ENCODE assay signal across 15 mouse cellular contexts in genomic region chr17:45020155-45020930, GRCm38 (mm10).
DNase-seq lines count a peak whose midpoint lies in the region; ATAC-seq and TF ChIP-seq lines count a peak whose summit lies in the region.
"Had no signal": no experiment of that assay in that cellular context is flagged by ENCODE, and none has a peak within 500 bp of the region (broad histone marks: within the 10 kb centered on the region; RNA-seq: fewer than 3 reads in every experiment).

No protein-coding gene starts in this region.

- peak; percentile 27 for DNase-seq in kidney, postnatal 10 days
- DNase-seq in kidney, adult 11 months = no peak
- peak; percentile 17 for DNase-seq in ES-E14 (ENCODE audit: low read depth, low spot score)
- DNase-seq in adrenal gland, postnatal 14 days = peak; percentile 72
- DNase-seq in thymus, postnatal 0 days (ENCODE audit: low spot score) = no peak
- DNase-seq in forebrain, embryonic 10.5 days (ENCODE audit: extremely low spot score, low spot score) = no peak
- DNase-seq: cerebellum, adult 9-11 months; thymus, adult 18-20 months had no signal

- H3K27me3 ChIP-seq in intestine, embryonic 16.5 days (replicated peaks; ENCODE audit: control insufficient read depth, insufficient read depth, low read length) = no peaks in the 10 kb centered on the region
- no peaks in the 10 kb centered on the region for H3K27me3 ChIP-seq in forebrain, embryonic 10.5 days (ENCODE audit: poor library complexity, severe bottlenecking)
- H3K27me3 ChIP-seq: limb, embryonic 12.5 days had no signal

- H3K9me3 ChIP-seq in ES-E14 (ENCODE audit: control insufficient read depth, insufficient read depth, low read depth, low read length) = no peaks in the 10 kb centered on the region
- H3K9me3 ChIP-seq in intestine, embryonic 16.5 days (ENCODE audit: control insufficient read depth, low read length) = no peaks in the 10 kb centered on the region
- no peaks in the 10 kb centered on the region for H3K9me3 ChIP-seq in forebrain, embryonic 10.5 days
- H3K9me3 ChIP-seq: G1E; limb, embryonic 12.5 days; midbrain, embryonic 10.5 days had no signal

- ATAC-seq in intestine, embryonic 16.5 days = peak; percentile 60
- ATAC-seq in cerebellum, adult (ENCODE audit: insufficient number of reproducible peaks, low FRiP score, low TSS enrichment) = no peak
- ATAC-seq: forebrain, embryonic 16.5 days had no signal

- H3K4me3 ChIP-seq in ES-E14 (ENCODE audit: insufficient read depth in 1 of 2, low read depth in 1 of 2, low read length in 2 of 2, poor library complexity in 1 of 2, severe bottlenecking in 1 of 2) = no peak overlapping the region
- no peak overlapping the region for H3K4me3 ChIP-seq in intestine, embryonic 16.5 days (ENCODE audit: low read length)
- no peak overlapping the region for H3K4me3 ChIP-seq in forebrain, embryonic 10.5 days
- H3K4me3 ChIP-seq: limb, embryonic 12.5 days; midbrain, embryonic 10.5 days had no signal

- no peaks in the 10 kb centered on the region for H3K36me3 ChIP-seq in ES-E14 (ENCODE audit: control insufficient read depth, insufficient read depth, low read length, poor library complexity, severe bottlenecking)
- H3K36me3 ChIP-seq in intestine, embryonic 16.5 days (ENCODE audit: control insufficient read depth, insufficient read depth, low read length) = no peaks in the 10 kb centered on the region
- H3K36me3 ChIP-seq in forebrain, embryonic 10.5 days (replicated peaks) = no peaks in the 10 kb centered on the region
- H3K36me3 ChIP-seq: G1E; limb, embryonic 12.5 days; midbrain, embryonic 10.5 days had no signal

- 49% methylated on average over 8 of the region's 8 CpGs for WGBS in intestine, embryonic 16.5 days
- 87% methylated on average over 8 of the region's 8 CpGs for WGBS in forebrain, embryonic 10.5 days

- peaks cover 0 to 2% of the 10 kb centered on the region in 2 experiments; a peak in 1 of 4 replicates for H3K4me1 ChIP-seq in ES-E14 (ENCODE audit: control insufficient read depth in 2 of 2, insufficient read depth in 2 of 2, low read length in 2 of 2, poor library complexity in 1 of 2)
- peaks cover 3% of the 10 kb centered on the region; the same call in 1 of the 2 replicates for H3K4me1 ChIP-seq in intestine, embryonic 16.5 days (ENCODE audit: control insufficient read depth, insufficient read depth, low read length)
- H3K4me1 ChIP-seq in forebrain, embryonic 10.5 days = peaks cover 7% of the 10 kb centered on the region; the same call in 1 of the 2 replicates
- H3K4me1 ChIP-seq: limb, embryonic 12.5 days had no signal

- H3K4me2 ChIP-seq in intestine, embryonic 16.5 days (ENCODE audit: low read depth, low read length) = no peak overlapping the region
- H3K4me2 ChIP-seq: hindbrain, embryonic 14.5 days; limb, embryonic 12.5 days had no signal

- H3K27ac ChIP-seq in ES-E14 (ENCODE audit: insufficient read depth, low read depth, low read length, poor library complexity, severe bottlenecking) = no peak overlapping the region
- H3K27ac ChIP-seq in intestine, embryonic 16.5 days (ENCODE audit: low read length) = no peak overlapping the region
- H3K27ac ChIP-seq in forebrain, embryonic 10.5 days = no peak overlapping the region
- H3K27ac ChIP-seq: hindbrain, embryonic 14.5 days; limb, embryonic 12.5 days; midbrain, embryonic 10.5 days had no signal

- no peak overlapping the region for H3K9ac ChIP-seq in ES-E14 (ENCODE audit: insufficient read depth, low read depth, low read length, poor library complexity, severe bottlenecking)
- H3K9ac ChIP-seq in intestine, embryonic 16.5 days (ENCODE audit: low read depth, low read length) = no peak overlapping the region
- H3K9ac ChIP-seq: hindbrain, embryonic 14.5 days; limb, embryonic 12.5 days had no signal

- in situ Hi-C loops in ES-E14 (cut with MboI; ENCODE audit: low sequenced_read_pairs in 2 of 2, unreplicated experiment in 2 of 2) = no loop called here

TF ChIP-seq in ES-E14, 5 proteins besides CTCF, POLR2A, EP300 and RAD21:
- TF ChIP-seq MAFK (IDR thresholded peaks at IDR 0.05; ENCODE audit: insufficient read depth, low read depth, low read length) = no peak
- no peak for TF ChIP-seq CHD2 (IDR thresholded peaks at IDR 0.05; ENCODE audit: low read depth, low read length)
- no peak for TF ChIP-seq ZC3H11A (IDR thresholded peaks at IDR 0.05; ENCODE audit: borderline replicate concordance, low read depth, low read length)
- no peak for TF ChIP-seq ZNF384 (IDR thresholded peaks at IDR 0.05; ENCODE audit: low read depth, low read length)
- TF ChIP-seq HCFC1 (IDR thresholded peaks at IDR 0.05; ENCODE audit: borderline replicate concordance, insufficient read depth, low read length) = no peak

Comparison
In these comparisons a context has a peak if more than half of its experiments do, and no peak if none do; other contexts are left out.
1. DNase-seq: peak in kidney, postnatal 10 days (single experiment), ES-E14 (single experiment) and adrenal gland, postnatal 14 days (single experiment); none in kidney, adult 11 months (single experiment), thymus, postnatal 0 days (single experiment) and forebrain, embryonic 10.5 days (single experiment).